Mouse (Mus musculus) lung, embryonic 15.5 days (tissue): ENCODE data around the gene Sh3pxd2b. TPM values are rescaled to one million over a fixed set of nuclear protein-coding genes. Genes with fewer than 3 reads are reported as not detected.

Experiments
- ATAC-seq: fragments of 200-750 bp; cut with Nextera tagmentation; 2 replicates; pipeline ENCODE4 v1.8.0; 2017; ENCODE audit warnings: moderate number of reproducible peaks, borderline replicate concordance; ENCODE audit not compliant: low FRiP score, low TSS enrichment; ENCODE audit errors: extremely low read depth
- H3K27ac ChIP-seq: fragments of 300-500 bp; sonication (generic); 2 replicates; pipeline ENCODE4 v1.5.1; 2015; ENCODE audit warnings: moderate library complexity, mild to moderate bottlenecking, inconsistent platforms
- H3K27me3 ChIP-seq: fragments of 300-500 bp; sonication (generic); 2 replicates; pipeline ENCODE4 v1.6.1; 2015; ENCODE audit warnings: inconsistent platforms
- H3K36me3 ChIP-seq: fragments of 300-500 bp; sonication (generic); 2 replicates; pipeline ENCODE4 v1.6.1; 2015; ENCODE audit warnings: inconsistent platforms
- H3K4me1 ChIP-seq: fragments of 300-500 bp; sonication (generic); 2 replicates; pipeline ENCODE4 v1.6.1; 2015; ENCODE audit warnings: inconsistent platforms
- H3K4me2 ChIP-seq: fragments of 300-500 bp; sonication (generic); 2 replicates; pipeline ENCODE4 v1.6.1; 2015; ENCODE audit warnings: inconsistent platforms, mild to moderate bottlenecking, moderate library complexity
- H3K4me3 ChIP-seq: fragments of 300-500 bp; sonication (generic); 2 replicates; pipeline ENCODE4 v1.5.1; 2015; ENCODE audit warnings: mild to moderate bottlenecking, inconsistent platforms
- H3K9ac ChIP-seq: fragments of 300-500 bp; sonication (generic); 2 replicates; pipeline ENCODE4 v1.6.1; 2015; ENCODE audit warnings: inconsistent platforms
- H3K9me3 ChIP-seq: fragments of 300-500 bp; sonication (generic); 2 replicates; pipeline ENCODE4 v1.6.1; 2016; ENCODE audit warnings: inconsistent platforms
- WGBS: fragments of 180-500 bp; shearing (Covaris S2); methylation state at CpG from one replicate; pipeline ENCODE4 v1.1.7; 2015; 5-methylcytosine and 5-hydroxymethylcytosine counted together
- polyA plus RNA-seq: library from polyadenylated mRNA; unstranded; fragments of >200 nt; fragmentation: Nextera tagmentation; extraction: Ambion mirVana; gene quantifications from 2 replicates; pipeline ENCODE4 v1.2.1, GENCODE M21; 2015

Gene Sh3pxd2b
- polyA plus RNA-seq, 1 experiment from 2014 or later: 24.3 TPM

DNA sequence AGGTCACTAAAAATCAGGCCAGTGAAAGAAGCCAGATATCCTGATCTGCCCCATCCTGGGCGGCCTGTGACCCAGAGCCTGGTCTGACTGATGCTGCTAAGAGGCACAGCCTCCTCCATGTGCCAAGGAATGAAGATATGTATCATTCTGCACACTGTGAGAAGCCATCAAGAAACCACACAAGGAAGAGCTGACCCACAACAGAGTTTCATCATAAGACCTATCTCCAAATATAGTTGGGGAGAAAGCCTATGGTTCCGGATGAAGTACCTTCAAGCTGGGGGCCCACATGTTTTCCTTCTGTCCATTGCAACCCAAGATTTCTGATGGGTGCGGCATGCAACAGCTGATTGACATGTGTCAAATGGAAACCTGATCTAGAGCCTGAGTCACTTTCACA is 31.6 kb upstream of the Sh3pxd2b start:
- ATAC-seq: no peak
- Histone ChIP-seq H3K36me3 (no peaks in the 10 kb centered on the region), H3K9ac (no peak overlapping the region), H3K9me3 (no peaks in the 10 kb centered on the region), H3K27ac (no peak overlapping the region), H3K4me3 (no peak overlapping the region), H3K27me3 (no peaks in the 10 kb centered on the region), H3K4me2 (no peak overlapping the region), H3K4me1 (no peaks in the 10 kb centered on the region)
- 82% methylated on average over 3 of the region's 3 CpGs for WGBS

DNA sequence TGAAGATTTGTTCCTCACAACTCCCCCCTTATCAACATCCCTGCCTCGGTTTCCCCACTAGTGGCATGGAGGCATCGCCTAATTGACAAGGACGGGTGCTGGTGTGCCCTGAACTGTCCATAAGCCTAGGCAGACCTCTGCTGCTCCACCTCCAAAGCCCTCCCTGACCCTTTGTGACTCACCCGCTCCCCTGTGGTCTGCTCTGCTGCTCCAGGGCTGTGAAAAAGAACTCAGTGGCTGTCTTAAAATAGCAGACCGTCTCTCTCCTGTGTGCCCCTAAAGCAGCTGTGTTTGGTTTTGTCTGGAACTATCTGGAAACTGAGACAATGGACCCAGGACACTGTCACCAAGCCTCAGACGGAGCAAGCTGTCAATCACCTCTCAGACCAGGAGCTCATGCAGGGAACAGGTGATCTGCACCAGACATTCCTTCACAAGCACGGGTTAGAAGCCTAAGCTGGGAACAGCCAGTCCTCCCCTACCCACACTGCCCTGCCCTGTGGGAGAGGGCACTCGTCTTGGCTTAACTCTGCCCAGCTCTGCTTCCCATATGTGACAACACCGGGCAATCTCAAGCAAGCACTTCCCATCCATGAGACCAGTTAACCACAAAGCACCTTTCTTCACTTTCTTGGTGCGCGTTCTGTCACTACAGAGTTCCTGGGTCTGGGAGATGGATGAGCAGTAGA is 27.0 kb upstream of the Sh3pxd2b start:
- peaks cover 3% of the 10 kb centered on the region; the same call in 1 of the 2 replicates for H3K4me1 ChIP-seq
- no peak overlapping the region for H3K4me2 ChIP-seq
- no peak overlapping the region for H3K27ac ChIP-seq
- no peak for ATAC-seq
- no peak overlapping the region for H3K9ac ChIP-seq
- H3K27me3 ChIP-seq: peaks cover 7% of the 10 kb centered on the region
- H3K4me3 ChIP-seq: no peak overlapping the region
- no peaks in the 10 kb centered on the region for H3K9me3 ChIP-seq
- 64% methylated on average over 11 of the region's 11 CpGs for WGBS
- H3K36me3 ChIP-seq: no peaks in the 10 kb centered on the region

DNA sequence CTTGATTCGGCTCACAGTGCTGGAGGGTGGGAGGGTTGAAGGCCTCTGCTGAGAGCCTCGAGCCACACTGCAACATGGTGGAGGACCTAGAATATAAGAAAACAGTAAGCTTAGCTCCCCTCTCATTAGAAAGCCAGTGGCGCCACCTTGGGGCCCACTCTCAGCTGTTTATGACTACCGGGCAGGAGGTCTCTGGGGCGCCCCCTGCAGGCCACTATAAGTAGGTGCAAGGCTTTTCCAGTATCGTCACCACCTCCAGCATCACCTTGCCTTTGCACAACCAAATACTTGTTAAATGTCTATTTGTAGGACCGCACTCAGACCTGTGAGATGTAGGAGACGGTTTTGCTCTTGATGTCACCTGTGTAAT is 26.4 kb upstream of the Sh3pxd2b start:
- no peaks in the 10 kb centered on the region for H3K36me3 ChIP-seq
- WGBS: 33% methylated on average over 8 of the region's 8 CpGs

DNA sequence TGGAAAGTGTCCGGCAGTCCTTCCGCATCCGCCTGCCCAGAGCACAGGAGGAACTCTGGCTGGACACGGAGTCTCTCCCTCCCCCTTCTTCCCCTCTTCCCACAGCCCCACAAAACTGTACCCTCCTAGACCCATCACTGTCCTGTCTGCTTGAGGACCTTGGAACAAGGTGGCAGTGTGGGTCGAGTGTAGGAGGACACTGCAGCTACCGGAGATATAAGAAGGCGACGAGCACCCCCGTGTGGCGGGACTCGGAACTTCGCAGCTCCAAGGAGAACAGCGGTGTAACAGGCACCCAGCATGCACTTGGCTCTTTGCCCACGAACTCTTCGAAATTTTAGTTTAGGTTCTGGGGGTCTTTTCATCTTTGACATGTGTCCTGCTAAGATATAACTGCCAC is 23.0 kb upstream of the Sh3pxd2b start:
- Histone ChIP-seq H3K9ac (0 out of 2 replicates have a peak overlapping the region, but pooled peaks have one; percentile 28), H3K4me1 (peaks cover 3% of the 10 kb centered on the region; the same call in 1 of the 2 replicates), H3K27ac (no peak overlapping the region), H3K4me3 (peak overlapping the region; percentile 26), H3K4me2 (peak overlapping the region; percentile 51), H3K36me3 (no peaks in the 10 kb centered on the region), H3K9me3 (no peaks in the 10 kb centered on the region), H3K27me3 (peaks cover 7% of the 10 kb centered on the region)
- 8% methylated on average over 15 of the region's 15 CpGs for WGBS
- ATAC-seq: peak; percentile 65; the same call in 1 of the 2 replicates

More for the DNA sequence above, 26.4 kb upstream of the Sh3pxd2b start:
- no peak overlapping the region for H3K9ac ChIP-seq
- H3K27me3 ChIP-seq: peaks cover 7% of the 10 kb centered on the region
- ATAC-seq: no peak
- H3K4me2 ChIP-seq: no peak overlapping the region
- H3K27ac ChIP-seq: no peak overlapping the region
- no peaks in the 10 kb centered on the region for H3K9me3 ChIP-seq
- H3K4me1 ChIP-seq: peaks cover 3% of the 10 kb centered on the region; the same call in 1 of the 2 replicates
- H3K4me3 ChIP-seq: no peak overlapping the region

DNA sequence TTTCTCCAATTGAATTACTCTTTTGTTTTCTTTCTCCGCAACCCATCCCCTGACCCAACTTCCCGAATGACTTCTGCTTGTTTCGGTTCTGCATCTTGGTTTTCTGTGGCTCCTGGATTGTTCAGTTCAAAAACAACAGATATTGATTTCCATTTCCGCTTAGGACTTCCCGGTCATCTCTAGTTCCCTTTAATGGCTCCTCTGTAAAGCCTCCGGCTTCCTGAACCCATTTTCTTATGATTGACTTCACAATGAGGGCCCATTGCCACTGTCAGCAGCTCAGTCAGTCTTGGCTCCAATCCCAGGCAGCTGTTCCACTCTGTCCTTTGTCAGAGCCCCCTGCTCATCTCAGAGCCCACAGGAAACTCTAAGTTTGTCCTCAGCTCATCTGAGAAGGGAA is 16.5 kb upstream of the Sh3pxd2b start:
- no peak overlapping the region for H3K4me2 ChIP-seq
- H3K9me3 ChIP-seq: no peaks in the 10 kb centered on the region
- H3K9ac ChIP-seq: no peak overlapping the region
- H3K27me3 ChIP-seq: no peaks in the 10 kb centered on the region
- H3K27ac ChIP-seq: no peak overlapping the region
- H3K36me3 ChIP-seq: no peaks in the 10 kb centered on the region
- ATAC-seq: 0 out of 2 replicates have a peak, but pooled peaks have one; percentile 27
- 54% methylated on average over 6 of the region's 6 CpGs for WGBS
- no peak overlapping the region for H3K4me3 ChIP-seq
- 0 out of 2 replicates have a peak, but pooled peaks cover 5% of the 10 kb centered on the region for H3K4me1 ChIP-seq

DNA sequence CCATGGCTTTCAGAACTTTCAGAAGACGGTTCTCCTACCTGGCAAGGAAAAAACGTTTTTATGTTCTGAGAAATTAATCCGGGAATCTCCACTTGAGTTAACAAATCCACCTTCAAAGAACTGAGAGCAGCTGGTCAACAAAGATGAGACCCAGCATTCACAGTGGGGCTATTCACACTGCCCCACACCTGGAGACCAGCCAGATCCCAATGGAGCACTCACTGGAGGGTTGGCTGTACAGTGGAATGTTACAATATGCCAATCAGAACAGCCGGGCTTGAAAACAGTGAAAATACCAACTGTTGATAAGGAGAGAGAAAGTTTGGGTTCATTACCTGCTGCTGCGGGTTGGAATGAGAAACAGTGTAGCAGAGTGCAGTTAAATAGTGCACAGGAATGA is 15.8 kb upstream of the Sh3pxd2b start:
- H3K36me3 ChIP-seq: no peaks in the 10 kb centered on the region
- no peak overlapping the region for H3K4me2 ChIP-seq
- no peaks in the 10 kb centered on the region for H3K9me3 ChIP-seq
- WGBS: 39% methylated on average over 5 of the region's 5 CpGs
- no peak overlapping the region for H3K9ac ChIP-seq
- no peak overlapping the region for H3K27ac ChIP-seq
- 0 out of 2 replicates have a peak, but pooled peaks cover 5% of the 10 kb centered on the region for H3K4me1 ChIP-seq
- H3K27me3 ChIP-seq: no peaks in the 10 kb centered on the region
- H3K4me3 ChIP-seq: no peak overlapping the region
- no peak for ATAC-seq

DNA sequence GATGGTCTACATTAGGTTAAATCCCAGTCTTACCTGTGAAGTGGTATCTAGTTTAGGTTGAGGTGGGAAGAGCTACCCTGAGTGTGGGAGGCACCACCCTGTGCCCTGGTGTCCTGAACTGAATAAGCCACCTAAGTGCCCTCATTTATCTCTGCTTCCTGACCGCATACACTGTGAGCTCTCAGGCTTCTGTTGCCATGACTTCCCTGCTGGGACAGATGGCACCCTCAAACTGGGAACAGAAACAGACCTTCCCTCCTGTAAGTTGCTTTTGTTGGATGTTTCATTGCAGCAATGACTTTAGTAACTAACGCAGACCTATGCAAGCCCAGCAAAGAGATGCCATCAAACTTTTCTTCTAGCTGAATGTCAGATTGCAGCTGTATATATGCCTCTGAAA is 14.4 kb upstream of the Sh3pxd2b start:
- no peaks in the 10 kb centered on the region for H3K9me3 ChIP-seq
- 73% methylated on average over 2 of the region's 2 CpGs for WGBS
- H3K27ac ChIP-seq: no peak overlapping the region
- H3K36me3 ChIP-seq: no peaks in the 10 kb centered on the region
- no peak overlapping the region for H3K9ac ChIP-seq
- H3K4me3 ChIP-seq: no peak overlapping the region
- H3K4me1 ChIP-seq: 0 out of 2 replicates have a peak, but pooled peaks cover 5% of the 10 kb centered on the region
- H3K4me2 ChIP-seq: no peak overlapping the region
- no peak for ATAC-seq
- no peaks in the 10 kb centered on the region for H3K27me3 ChIP-seq

DNA sequence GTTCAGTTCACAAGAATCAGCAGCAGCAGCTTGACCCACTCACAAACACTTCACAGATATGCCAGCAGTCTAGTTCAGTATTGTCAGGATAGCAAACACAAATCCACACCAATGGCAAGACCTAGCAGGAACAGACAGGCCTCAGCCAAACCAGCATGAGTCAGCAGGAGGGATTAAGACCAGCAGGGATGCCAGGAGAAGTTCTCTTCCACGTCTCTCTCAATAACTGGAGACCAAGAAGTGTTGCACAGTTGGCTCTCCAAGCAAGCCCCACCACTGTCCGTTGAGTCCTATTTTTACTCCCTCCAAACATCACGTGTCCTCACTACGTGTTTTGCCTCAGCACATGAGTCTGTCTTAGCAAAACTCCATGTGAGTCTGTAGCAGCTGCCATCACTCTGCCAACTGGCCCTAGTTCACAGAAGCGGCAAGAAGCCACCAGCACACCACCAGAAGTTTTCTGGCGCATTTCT is 11.1 kb upstream of the Sh3pxd2b start:
- 76% methylated on average over 6 of the region's 6 CpGs for WGBS

DNA sequence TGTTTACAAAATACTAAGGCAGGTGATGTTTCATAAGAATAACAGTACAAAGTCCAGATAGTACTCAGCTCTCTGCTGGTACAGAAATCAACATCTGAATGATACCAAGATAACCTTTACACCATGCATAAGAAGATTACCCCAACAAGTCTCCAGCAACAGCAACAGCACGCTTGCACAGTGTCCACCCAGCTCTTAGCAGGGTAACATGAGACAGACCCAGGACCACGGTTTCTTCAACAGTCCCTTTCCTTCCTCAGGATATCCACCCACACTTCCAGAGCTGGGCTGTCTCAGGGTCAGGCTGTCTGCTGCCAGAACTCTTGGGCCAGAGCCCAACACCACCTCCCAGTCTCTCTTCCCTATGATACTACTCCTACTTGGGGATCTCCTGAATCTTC is 8.5 kb upstream of the Sh3pxd2b start:
- Histone ChIP-seq H3K9ac (no peak overlapping the region), H3K27ac (no peak overlapping the region), H3K9me3 (no peaks in the 10 kb centered on the region), H3K36me3 (no peaks in the 10 kb centered on the region), H3K27me3 (no peaks in the 10 kb centered on the region), H3K4me3 (no peak overlapping the region), H3K4me1 (peaks cover 20% of the 10 kb centered on the region; the same call in 1 of the 2 replicates), H3K4me2 (no peak overlapping the region)
- peak; percentile 59 for ATAC-seq
- WGBS: 40% methylated on average over 2 of the region's 2 CpGs

More for the DNA sequence above, 11.1 kb upstream of the Sh3pxd2b start:
- Histone ChIP-seq H3K27me3 (no peaks in the 10 kb centered on the region), H3K4me3 (no peak overlapping the region), H3K9me3 (no peaks in the 10 kb centered on the region), H3K36me3 (no peaks in the 10 kb centered on the region), H3K4me1 (peaks cover 21% of the 10 kb centered on the region; the same call in 1 of the 2 replicates), H3K27ac (no peak overlapping the region), H3K4me2 (no peak overlapping the region), H3K9ac (no peak overlapping the region)
- ATAC-seq: no peak

DNA sequence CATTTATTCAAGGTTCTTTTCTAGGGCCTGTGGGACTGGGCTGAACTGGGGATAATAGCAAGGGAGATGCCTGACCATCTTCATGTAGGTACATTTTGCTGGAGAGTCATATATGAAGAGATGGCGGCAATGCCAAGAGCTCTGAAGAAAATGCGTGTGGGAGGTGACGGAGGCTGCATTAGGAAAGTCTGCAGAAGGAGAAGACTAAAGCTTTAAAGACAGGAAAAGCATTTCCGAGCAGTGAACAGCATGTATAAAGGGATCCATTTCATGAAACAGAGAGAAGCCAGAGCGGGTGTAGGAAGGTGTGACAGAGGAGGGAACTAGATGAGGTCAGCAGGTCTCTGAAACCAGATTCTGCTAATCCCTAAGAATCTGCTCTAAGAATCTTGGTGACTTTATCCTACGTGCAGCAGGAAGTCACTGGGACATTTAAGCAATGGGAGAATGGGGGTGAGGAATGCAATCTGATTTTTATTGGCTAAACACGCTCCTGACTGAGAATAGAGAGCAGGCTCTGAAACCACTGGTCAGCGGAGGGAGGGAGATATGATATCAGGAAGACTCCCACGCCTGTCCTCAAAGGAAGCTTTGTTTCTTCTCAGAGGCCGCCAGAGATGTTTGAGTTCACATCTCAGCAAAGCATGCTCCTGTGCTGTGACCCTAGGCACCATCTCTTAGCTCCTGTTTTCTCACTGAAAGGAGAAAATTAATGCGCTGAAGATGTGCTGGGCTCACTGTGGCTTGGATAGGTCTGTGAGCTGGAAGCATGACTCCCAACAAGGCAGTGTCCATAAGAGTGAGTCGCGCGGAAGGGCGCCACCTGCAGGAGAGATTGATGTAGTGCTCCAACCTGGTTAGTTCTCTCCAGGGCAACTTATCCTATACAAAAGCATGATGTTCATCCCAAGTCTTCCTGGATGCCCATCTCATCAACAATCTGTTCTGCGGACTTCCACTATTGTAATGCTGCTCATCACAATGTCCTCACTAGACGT is 6.8 kb upstream of the Sh3pxd2b start:
- Histone ChIP-seq H3K4me1 (peaks cover 20% of the 10 kb centered on the region; the same call in 1 of the 2 replicates), H3K9me3 (no peaks in the 10 kb centered on the region), H3K4me2 (no peak overlapping the region), H3K27ac (0 out of 2 replicates have a peak overlapping the region, but pooled peaks have one; percentile 36), H3K27me3 (no peaks in the 10 kb centered on the region), H3K9ac (no peak overlapping the region), H3K36me3 (no peaks in the 10 kb centered on the region), H3K4me3 (no peak overlapping the region)
- no peak for ATAC-seq
- WGBS: 30% methylated on average over 17 of the region's 17 CpGs

DNA sequence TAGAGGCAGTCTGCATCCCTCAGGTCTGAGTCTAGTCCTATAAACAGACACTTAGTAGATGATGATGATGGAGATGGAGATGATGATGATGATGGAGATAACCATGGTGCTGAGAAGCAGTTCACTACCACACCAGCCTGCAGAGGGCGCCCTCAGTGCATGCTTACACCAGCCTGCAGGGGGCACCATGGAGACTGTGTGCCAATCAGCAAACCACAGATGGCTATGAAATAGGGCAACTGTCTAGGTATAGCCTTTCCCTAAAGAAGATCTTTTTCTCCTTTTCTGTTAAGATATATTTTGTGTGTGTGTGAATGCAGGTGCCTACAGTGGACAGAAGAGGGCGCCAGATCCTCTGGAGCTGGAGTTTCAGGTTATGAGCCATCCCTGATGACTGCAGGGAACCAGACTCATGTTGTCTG is 4.8 kb upstream of the Sh3pxd2b start:
- no peak overlapping the region for H3K4me3 ChIP-seq
- 9% methylated on average over 2 of the region's 2 CpGs for WGBS
- peaks cover 28% of the 10 kb centered on the region for H3K4me1 ChIP-seq
- H3K9me3 ChIP-seq: no peaks in the 10 kb centered on the region
- no peaks in the 10 kb centered on the region for H3K27me3 ChIP-seq
- no peak overlapping the region for H3K9ac ChIP-seq
- H3K4me2 ChIP-seq: no peak overlapping the region
- ATAC-seq: no peak
- H3K36me3 ChIP-seq: no peaks in the 10 kb centered on the region
- no peak overlapping the region for H3K27ac ChIP-seq
